27 mouse cellular contexts compared by ENCODE assay signal in genomic region chr3:69008873-69009272, GRCm38 (mm10). TPM values are rescaled to one million over a fixed set of nuclear protein-coding genes. Genes with fewer than 3 reads are reported as not detected.
A peak's percentile ranks its signal among the peaks of the same experiment; 100 is the strongest.
DNase-seq lines count a peak whose midpoint lies in the region; ATAC-seq lines count a peak whose summit lies in the region.
"Had no signal": no experiment of that assay in that cellular context is flagged by ENCODE, and none has a peak within 500 bp of the region (broad histone marks: within the 10 kb centered on the region; RNA-seq: fewer than 3 reads in every experiment).

No protein-coding gene starts in this region.

- no peak overlapping the region for H3K9ac ChIP-seq in liver, embryonic 11.5 days (ENCODE audit: low read depth, low read length)
- H3K9ac ChIP-seq in liver, embryonic 15.5 days = no peak overlapping the region
- H3K9ac ChIP-seq: embryonic facial prominence, embryonic 12.5 days; hindbrain, embryonic 13.5 days; midbrain, embryonic 13.5 days; neural tube, embryonic 12.5 days had no signal

- DNase-seq in liver, embryonic 11.5 days (ENCODE audit: low spot score) = no peak
- DNase-seq in liver = no peak
- no peak for DNase-seq in ovary, adult 18-20 months (ENCODE audit: low spot score)
- no peak for DNase-seq in left cerebral cortex, adult 18-20 months (ENCODE audit: low spot score in 2 of 2)
- no peak for DNase-seq in neural tube, embryonic 10.5 days (ENCODE audit: extremely low spot score, low spot score)
- DNase-seq: adrenal gland, adult 8-10 months; cerebellum, adult 18-20 months; cerebellum, postnatal 14 days; gastrocnemius, postnatal 14 days; heart, adult 11 months; kidney, adult 18-20 months; layer of hippocampus, adult 9-11 months; lung, adult 18-20 months; lung, postnatal 10 days; retina, postnatal 1 day; right cerebral cortex, postnatal 25 days; spleen, adult 18-20 months had no signal

- no peaks in the 10 kb centered on the region for H3K9me3 ChIP-seq in erythroblast, embryonic 14.5 days (ENCODE audit: control insufficient read depth, low read length)
- H3K9me3 ChIP-seq in liver, embryonic 11.5 days (ENCODE audit: control insufficient read depth, low read length) = no peaks in the 10 kb centered on the region
- no peaks in the 10 kb centered on the region for H3K9me3 ChIP-seq in liver, embryonic 15.5 days (replicated peaks)
- H3K9me3 ChIP-seq: embryonic facial prominence, embryonic 12.5 days; hindbrain, embryonic 13.5 days; midbrain, embryonic 13.5 days; neural tube, embryonic 12.5 days had no signal

- H3K4me1 ChIP-seq in erythroblast, embryonic 14.5 days (ENCODE audit: control insufficient read depth) = peaks cover 25% of the 10 kb centered on the region
- peaks cover 5% of the 10 kb centered on the region for H3K4me1 ChIP-seq in liver, embryonic 11.5 days (replicated peaks; ENCODE audit: control insufficient read depth, insufficient read depth, low read length)
- H3K4me1 ChIP-seq in liver, embryonic 15.5 days (replicated peaks) = peaks cover 16% of the 10 kb centered on the region

- 70% methylated on average over 2 of the region's 2 CpGs for WGBS in liver, embryonic 11.5 days
- WGBS in liver, embryonic 15.5 days (ENCODE audit: insufficient replicate concordance) = 55% methylated on average over 2 of the region's 2 CpGs

- ATAC-seq in erythroblast, adult 5-6 weeks (replicated peaks; ENCODE audit: low FRiP score, poor library complexity, severe bottlenecking) = no peak
- ATAC-seq in liver, embryonic 11.5 days (replicated peaks; ENCODE audit: low FRiP score) = no peak
- ATAC-seq in liver, embryonic 15.5 days (ENCODE audit: insufficient read depth) = no peak
- ATAC-seq: forebrain, embryonic 14.5 days; inflammation-experienced regulatory T-cells, adult 6 months; midbrain, embryonic 13.5 days; Patski had no signal

- H3K4me3 ChIP-seq in erythroblast, embryonic 14.5 days (replicated peaks) = peak overlapping the region; percentile 24
- no peak overlapping the region for H3K4me3 ChIP-seq in liver, embryonic 11.5 days (ENCODE audit: low read depth, low read length)
- H3K4me3 ChIP-seq in liver, embryonic 15.5 days (replicated peaks) = 0 out of 2 replicates have a peak overlapping the region, but pooled peaks have one; percentile 14
- H3K4me3 ChIP-seq: embryonic facial prominence, embryonic 12.5 days; hindbrain, embryonic 13.5 days; midbrain, embryonic 13.5 days; neural tube, embryonic 12.5 days had no signal

- H3K36me3 ChIP-seq in erythroblast, embryonic 14.5 days (ENCODE audit: control insufficient read depth) = peaks cover 88% of the 10 kb centered on the region
- H3K36me3 ChIP-seq in liver, embryonic 11.5 days (ENCODE audit: control insufficient read depth, insufficient read depth, low read length) = peaks cover 17% of the 10 kb centered on the region
- peaks cover 39% of the 10 kb centered on the region for H3K36me3 ChIP-seq in liver, embryonic 15.5 days (replicated peaks)
- H3K36me3 ChIP-seq: hindbrain, embryonic 13.5 days; midbrain, embryonic 13.5 days; neural tube, embryonic 12.5 days had no signal

- no peak overlapping the region for H3K27ac ChIP-seq in liver, embryonic 11.5 days (ENCODE audit: low read depth, low read length)
- H3K27ac ChIP-seq in liver, embryonic 15.5 days (replicated peaks) = no peak overlapping the region
- H3K27ac ChIP-seq: embryonic facial prominence, embryonic 12.5 days; hindbrain, embryonic 13.5 days; midbrain, embryonic 13.5 days; neural tube, embryonic 12.5 days had no signal

- H3K4me2 ChIP-seq in liver, embryonic 11.5 days = peak overlapping the region; percentile 33; the same call in 1 of the 2 replicates
- peak overlapping the region; percentile 39 for H3K4me2 ChIP-seq in liver, embryonic 15.5 days
- H3K4me2 ChIP-seq: embryonic facial prominence, embryonic 12.5 days; hindbrain, embryonic 13.5 days; midbrain, embryonic 13.5 days; neural tube, embryonic 12.5 days had no signal

- H3K27me3 ChIP-seq in erythroblast, embryonic 14.5 days (ENCODE audit: control insufficient read depth) = no peaks in the 10 kb centered on the region
- no peaks in the 10 kb centered on the region for H3K27me3 ChIP-seq in liver, embryonic 11.5 days (replicated peaks; ENCODE audit: control insufficient read depth, insufficient read depth, low read length)
- H3K27me3 ChIP-seq in liver, embryonic 15.5 days = no peaks in the 10 kb centered on the region
- H3K27me3 ChIP-seq: embryonic facial prominence, embryonic 12.5 days; hindbrain, embryonic 13.5 days; midbrain, embryonic 13.5 days; neural tube, embryonic 12.5 days; Patski had no signal

RNA-seq across cellular contexts. Expression of gene Smc4, which starts 4.3 kb away (rescaled TPM):
- 17.0 and 17.3 TPM in 2 replicates for polyA plus RNA-seq in erythroblast, embryonic 14.5 days (2012)
- 162 and 171 TPM in 2 replicates for total RNA-seq in erythroblast, adult 5-6 weeks (2015; ENCODE audit: low replicate concordance)
- total RNA-seq in erythroblast, adult 5-6 weeks (2017; ENCODE audit: low replicate concordance) = 317 and 358 TPM in 2 replicates
- polyA plus RNA-seq in liver, embryonic 11.5 days (2014; fragmentation: Nextera tagmentation; extraction: Ambion mirVana) = 200 and 213 TPM in 2 replicates
- 131 and 146 TPM in 2 replicates for polyA plus RNA-seq in liver, embryonic 15.5 days (2015; fragmentation: Nextera tagmentation; extraction: Ambion mirVana)
- 1 to 10 TPM; 3.9 to 5.1 TPM for total RNA-seq in left cerebral cortex, adult 18-20 months (2021)

RNA-seq across cellular contexts. Expression of gene Ift80, which starts 4.5 kb away (rescaled TPM):
- polyA plus RNA-seq in erythroblast, embryonic 14.5 days (2012) = 0.20 and 0.41 TPM in 2 replicates
- total RNA-seq in erythroblast, adult 5-6 weeks (2015; ENCODE audit: low replicate concordance) = 45.6 and 50.7 TPM in 2 replicates
- total RNA-seq in erythroblast, adult 5-6 weeks (2017; ENCODE audit: low replicate concordance) = 73.9 and 79.5 TPM in 2 replicates
- polyA plus RNA-seq in liver, embryonic 11.5 days (2014; fragmentation: Nextera tagmentation; extraction: Ambion mirVana) = 10.0 and 10.9 TPM in 2 replicates
- 5.6 and 6.0 TPM in 2 replicates for polyA plus RNA-seq in liver, embryonic 15.5 days (2015; fragmentation: Nextera tagmentation; extraction: Ambion mirVana)
- total RNA-seq in left cerebral cortex, adult 18-20 months (2021) = 10 to 100 TPM; 21.3 to 25.4 TPM

RNA-seq across cellular contexts. Expression of gene Trim59, which starts 35.7 kb away (rescaled TPM):
- polyA plus RNA-seq in erythroblast, embryonic 14.5 days (2012) = 3.3 and 9.0 TPM in 2 replicates
- 378 and 394 TPM in 2 replicates for total RNA-seq in erythroblast, adult 5-6 weeks (2015; ENCODE audit: low replicate concordance)
- total RNA-seq in erythroblast, adult 5-6 weeks (2017; ENCODE audit: low replicate concordance) = 264 and 376 TPM in 2 replicates
- polyA plus RNA-seq in liver, embryonic 11.5 days (2014; fragmentation: Nextera tagmentation; extraction: Ambion mirVana) = 121 and 130 TPM in 2 replicates
- polyA plus RNA-seq in liver, embryonic 15.5 days (2015; fragmentation: Nextera tagmentation; extraction: Ambion mirVana) = 143 and 145 TPM in 2 replicates
- total RNA-seq in left cerebral cortex, adult 18-20 months (2021) = 10 to 100 TPM; 11.0 to 11.2 TPM

Comparison
In these comparisons a context has a peak if more than half of its experiments do, and no peak if none do; other contexts are left out.
1. RNA of gene Trim59, which starts 35.7 kb away (polyA plus RNA-seq): 143 to 145 TPM in liver, embryonic 15.5 days and 121 to 130 TPM in liver, embryonic 11.5 days; 3.3 to 9.0 TPM in erythroblast, embryonic 14.5 days; every median in the first group is over 10 times any median in the second.